Comparison of ENCODE assay signal across 9 mouse cellular contexts in genomic region chr14:105198401-105198800, GRCm38 (mm10). TPM values are rescaled to one million over a fixed set of nuclear protein-coding genes. Genes with fewer than 3 reads are reported as not detected.
DNase-seq lines count a peak whose midpoint lies in the region; ATAC-seq lines count a peak whose summit lies in the region.
"Had no signal": no experiment of that assay in that cellular context is flagged by ENCODE, and none has a peak within 500 bp of the region (broad histone marks: within the 10 kb centered on the region; RNA-seq: fewer than 3 reads in every experiment).

No protein-coding gene starts in this region.

- H3K9me3 ChIP-seq in heart, embryonic 12.5 days (replicated peaks) = no peaks in the 10 kb centered on the region
- no peaks in the 10 kb centered on the region for H3K9me3 ChIP-seq in liver, embryonic 12.5 days (replicated peaks)
- H3K9me3 ChIP-seq: neural tube, embryonic 12.5 days had no signal

- no peak for ATAC-seq in heart, embryonic 12.5 days (ENCODE audit: insufficient number of reproducible peaks, low FRiP score)
- peak; percentile 81 for ATAC-seq in CD4-positive, CD25-positive, alpha-beta regulatory T cell, adult 4 months
- ATAC-seq in liver, embryonic 12.5 days = peak; percentile 24; the same call in 1 of the 2 replicates

- H3K36me3 ChIP-seq in heart, embryonic 12.5 days = no peaks in the 10 kb centered on the region
- no peaks in the 10 kb centered on the region for H3K36me3 ChIP-seq in liver, embryonic 12.5 days
- H3K36me3 ChIP-seq: neural tube, embryonic 12.5 days had no signal

- H3K27ac ChIP-seq in heart, embryonic 12.5 days (ENCODE audit: poor library complexity, severe bottlenecking) = no peak overlapping the region
- no peak overlapping the region for H3K27ac ChIP-seq in liver, embryonic 12.5 days
- H3K27ac ChIP-seq: neural tube, embryonic 12.5 days had no signal

- H3K27me3 ChIP-seq in heart, embryonic 12.5 days (replicated peaks) = no peaks in the 10 kb centered on the region
- no peaks in the 10 kb centered on the region for H3K27me3 ChIP-seq in liver, embryonic 12.5 days (replicated peaks)
- H3K27me3 ChIP-seq: neural tube, embryonic 12.5 days had no signal

- H3K4me2 ChIP-seq in heart, embryonic 12.5 days = no peak overlapping the region
- no peak overlapping the region for H3K4me2 ChIP-seq in liver, embryonic 12.5 days
- H3K4me2 ChIP-seq: neural tube, embryonic 12.5 days had no signal

- no peak overlapping the region for H3K4me3 ChIP-seq in heart, embryonic 12.5 days
- no peak overlapping the region for H3K4me3 ChIP-seq in liver, embryonic 12.5 days
- H3K4me3 ChIP-seq: neural tube, embryonic 12.5 days had no signal

- 47% methylated on average over 5 of the region's 5 CpGs for WGBS in heart, embryonic 12.5 days
- WGBS in liver, embryonic 12.5 days (ENCODE audit: insufficient replicate concordance) = 44% methylated on average over 5 of the region's 5 CpGs

- peak; percentile 7 to 38 for DNase-seq in heart, adult 18-20 months
- DNase-seq in c-Kit-positive CD71-negative TER-119-negative erythroid progenitor cells, embryonic 14.5 days (ENCODE audit: low read depth) = peak; percentile 40
- DNase-seq in thymus, postnatal 14 days = peak; percentile 60
- DNase-seq in left cerebral cortex, adult 9 months (ENCODE audit: low spot score in 2 of 2) = no peak
- no peak for DNase-seq in urinary bladder, postnatal 4 days (ENCODE audit: low spot score in 2 of 2)

- H3K4me1 ChIP-seq in heart, embryonic 12.5 days (replicated peaks) = no peaks in the 10 kb centered on the region
- 0 out of 2 replicates have a peak, but pooled peaks cover 7% of the 10 kb centered on the region for H3K4me1 ChIP-seq in liver, embryonic 12.5 days
- H3K4me1 ChIP-seq: neural tube, embryonic 12.5 days had no signal

- H3K9ac ChIP-seq in heart, embryonic 12.5 days = no peak overlapping the region
- H3K9ac ChIP-seq in liver, embryonic 12.5 days = no peak overlapping the region
- H3K9ac ChIP-seq: neural tube, embryonic 12.5 days had no signal

RNA-seq across cellular contexts. Expression of gene Rbm26, which starts 21.3 kb away (rescaled TPM):
- total RNA-seq in heart, adult 18-20 months (2021) = 10 to 100 TPM; 18.1 to 18.6 TPM
- 25.6 and 26.6 TPM in 2 replicates for polyA plus RNA-seq in heart, embryonic 12.5 days (2016; fragmentation: Nextera tagmentation; extraction: Ambion mirVana)
- 10 to 100 TPM; 38.5 to 46.9 TPM for polyA plus RNA-seq in CD4-positive, CD25-positive, alpha-beta regulatory T cell, adult 4 months (2017; shearing (Covaris generic))
- polyA plus RNA-seq in liver, embryonic 12.5 days (2016; fragmentation: Nextera tagmentation; extraction: Ambion mirVana) = 19.1 and 19.2 TPM in 2 replicates

RNA-seq across cellular contexts. Expression of gene Ndfip2, which starts 60.0 kb away (rescaled TPM):
- 10 to 100 TPM; 13.1 to 14.8 TPM for total RNA-seq in heart, adult 18-20 months (2021)
- 57.4 and 61.1 TPM in 2 replicates for polyA plus RNA-seq in heart, embryonic 12.5 days (2016; fragmentation: Nextera tagmentation; extraction: Ambion mirVana)
- polyA plus RNA-seq in CD4-positive, CD25-positive, alpha-beta regulatory T cell, adult 4 months (2017; shearing (Covaris generic)) = 10 to 100 TPM; 38.1 to 41.2 TPM
- 26.4 and 27.0 TPM in 2 replicates for polyA plus RNA-seq in liver, embryonic 12.5 days (2016; fragmentation: Nextera tagmentation; extraction: Ambion mirVana)

Comparison
In these comparisons a context has a peak if more than half of its experiments do, and no peak if none do; other contexts are left out.
1. DNase-seq: peak in heart, adult 18-20 months (2 of 2), c-Kit-positive CD71-negative TER-119-negative erythroid progenitor cells, embryonic 14.5 days (single experiment) and thymus, postnatal 14 days (single experiment); none in left cerebral cortex, adult 9 months (0 of 2) and urinary bladder, postnatal 4 days (0 of 2).